Mouse (Mus musculus): ENCODE measurements around the gene Itm2b. TPM values are rescaled to one million over a fixed set of nuclear protein-coding genes. Genes with fewer than 3 reads are reported as not detected.

Itm2b gene
- polyA plus RNA-seq, 1 experiment from 2014 or later = 968 TPM

DNA sequence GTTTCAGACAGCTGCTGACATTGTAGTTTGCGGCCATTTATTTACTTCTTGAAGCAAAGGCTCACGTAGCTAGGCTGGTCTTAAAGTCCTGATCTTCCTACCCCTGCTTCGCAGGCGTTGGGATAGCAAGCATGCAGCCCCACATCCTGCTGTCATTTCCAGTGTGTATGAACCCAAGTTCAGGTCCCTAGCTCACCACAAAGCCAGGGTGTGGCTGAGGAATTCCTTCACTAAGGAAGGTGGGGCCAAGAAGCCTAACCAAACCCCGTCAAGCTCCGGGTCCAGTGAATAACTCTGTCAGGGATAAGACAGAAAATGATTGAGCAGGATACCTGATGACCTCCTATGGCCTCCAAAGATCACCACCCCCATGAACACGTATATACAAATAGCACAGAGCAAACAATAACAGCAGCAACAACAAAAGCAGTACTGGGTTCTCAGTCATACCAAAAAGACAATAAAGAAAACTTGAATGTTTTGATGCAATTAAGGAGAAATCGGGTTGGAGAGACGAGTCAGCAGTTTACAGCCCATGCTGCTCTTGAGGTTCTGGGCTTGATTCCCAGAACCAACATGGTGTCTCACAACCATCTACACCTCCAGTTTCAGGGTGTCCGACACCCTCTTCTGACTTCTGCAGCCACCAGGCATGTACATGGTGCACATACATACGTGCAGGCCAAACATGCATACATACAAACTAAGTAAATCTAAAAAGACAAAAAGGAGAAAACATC lies 17.4 kb upstream of the Itm2b start:
- Histone ChIP-seq H3K4me1 (ENCODE audit: control insufficient read depth, insufficient read depth, low read length) (0 out of 2 replicates have a peak, but pooled peaks cover 5% of the 10 kb centered on the region), H3K27me3 (replicated peaks; ENCODE audit: control insufficient read depth, insufficient read depth, low read length) (no peaks in the 10 kb centered on the region), H3K27ac (replicated peaks; ENCODE audit: low read depth, low read length) (no peak overlapping the region), H3K4me2 (ENCODE audit: low read depth, low read length) (no peak overlapping the region), H3K4me3 (ENCODE audit: low read depth, low read length) (no peak overlapping the region), H3K36me3 (ENCODE audit: control insufficient read depth, insufficient read depth, low read length) (no peaks in the 10 kb centered on the region), H3K9ac (ENCODE audit: low read depth, low read length) (no peak overlapping the region), H3K9me3 (ENCODE audit: control insufficient read depth, low read length) (no peaks in the 10 kb centered on the region)
- ATAC-seq (ENCODE audit: low read depth) (no peak), DNase-seq (ENCODE audit: low spot score) (no peak)
- WGBS = 70% methylated on average over 11 of the region's 11 CpGs

DNA sequence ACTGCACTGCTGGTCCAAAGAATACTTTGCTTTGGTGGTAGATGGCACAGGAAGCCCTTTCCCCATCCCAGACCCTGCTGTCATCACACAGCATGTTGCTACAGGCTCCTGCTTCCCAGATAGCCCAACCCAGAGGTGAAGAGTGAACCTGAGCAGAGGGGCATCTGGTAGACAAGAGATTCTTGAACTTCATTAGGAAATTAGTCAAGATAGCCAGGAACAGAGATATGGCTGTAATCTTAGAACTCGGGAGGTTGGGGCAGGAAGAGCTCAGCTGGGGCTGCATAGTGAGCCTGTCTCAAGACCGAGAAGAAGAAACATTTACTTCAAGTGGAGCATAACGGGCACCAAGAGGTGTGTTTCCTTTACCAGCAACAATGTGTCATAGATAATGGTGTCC lies 16.3 kb upstream of the Itm2b start:
- no peak for ATAC-seq (ENCODE audit: low read depth)
- Histone ChIP-seq H3K4me3 (ENCODE audit: low read depth, low read length) (no peak overlapping the region), H3K9ac (ENCODE audit: low read depth, low read length) (no peak overlapping the region), H3K36me3 (ENCODE audit: control insufficient read depth, insufficient read depth, low read length) (no peaks in the 10 kb centered on the region), H3K27ac (replicated peaks; ENCODE audit: low read depth, low read length) (no peak overlapping the region), H3K9me3 (ENCODE audit: control insufficient read depth, low read length) (no peaks in the 10 kb centered on the region), H3K4me1 (ENCODE audit: control insufficient read depth, insufficient read depth, low read length) (0 out of 2 replicates have a peak, but pooled peaks cover 5% of the 10 kb centered on the region), H3K27me3 (replicated peaks; ENCODE audit: control insufficient read depth, insufficient read depth, low read length) (no peaks in the 10 kb centered on the region), H3K4me2 (ENCODE audit: low read depth, low read length) (no peak overlapping the region)
- WGBS = 50% methylated on average over 3 of the region's 3 CpGs
- no peak for DNase-seq (ENCODE audit: low spot score)

DNA sequence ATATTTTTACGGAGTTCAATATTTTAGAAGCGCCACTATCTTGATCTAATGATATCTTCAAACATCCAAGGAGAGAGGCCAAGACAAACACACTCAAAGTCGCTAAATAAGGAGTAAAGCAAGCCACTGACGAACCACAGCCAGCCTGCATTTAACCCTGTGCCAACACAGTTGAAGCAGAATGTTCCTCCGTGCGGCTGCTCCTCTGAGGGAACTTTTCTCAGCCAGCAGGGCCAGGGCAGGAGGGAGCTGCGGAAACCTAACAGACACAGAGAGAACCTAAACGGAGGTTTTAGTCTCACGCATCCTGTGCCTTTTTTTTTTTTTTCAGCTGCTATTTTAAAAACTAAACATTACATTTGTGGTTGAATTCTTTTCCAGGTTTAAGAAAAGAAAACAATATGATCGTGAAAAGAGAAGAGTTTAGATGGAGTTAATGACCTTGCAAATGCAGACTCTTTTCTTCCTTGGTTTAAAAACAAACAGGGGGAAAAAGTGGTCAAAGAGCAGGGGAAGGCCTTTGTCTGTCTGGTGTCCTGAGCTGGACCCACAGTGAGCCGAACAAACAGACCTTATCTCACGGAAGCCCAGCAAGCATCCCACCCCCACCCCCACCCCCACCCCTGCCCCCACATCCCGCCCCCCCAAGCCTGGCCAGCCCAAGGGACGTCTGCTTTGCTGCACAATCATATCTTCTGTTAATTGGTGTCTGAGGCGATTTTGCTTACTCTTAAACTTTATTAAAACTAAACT lies 15.0 kb upstream of the Itm2b start:
- DNase-seq (ENCODE audit: low spot score) = peak; percentile 67
- ATAC-seq (ENCODE audit: low read depth) = 0 out of 2 replicates have a peak, but pooled peaks have one; percentile 41
- 22% methylated on average over 15 of the region's 15 CpGs for WGBS
- Histone ChIP-seq H3K9ac (ENCODE audit: low read depth, low read length) (no peak overlapping the region), H3K36me3 (ENCODE audit: control insufficient read depth, insufficient read depth, low read length) (no peaks in the 10 kb centered on the region), H3K4me3 (ENCODE audit: low read depth, low read length) (no peak overlapping the region), H3K4me2 (ENCODE audit: low read depth, low read length) (no peak overlapping the region), H3K4me1 (ENCODE audit: control insufficient read depth, insufficient read depth, low read length) (0 out of 2 replicates have a peak, but pooled peaks cover 5% of the 10 kb centered on the region), H3K9me3 (ENCODE audit: control insufficient read depth, low read length) (no peaks in the 10 kb centered on the region), H3K27ac (replicated peaks; ENCODE audit: low read depth, low read length) (no peak overlapping the region), H3K27me3 (replicated peaks; ENCODE audit: control insufficient read depth, insufficient read depth, low read length) (no peaks in the 10 kb centered on the region)

DNA sequence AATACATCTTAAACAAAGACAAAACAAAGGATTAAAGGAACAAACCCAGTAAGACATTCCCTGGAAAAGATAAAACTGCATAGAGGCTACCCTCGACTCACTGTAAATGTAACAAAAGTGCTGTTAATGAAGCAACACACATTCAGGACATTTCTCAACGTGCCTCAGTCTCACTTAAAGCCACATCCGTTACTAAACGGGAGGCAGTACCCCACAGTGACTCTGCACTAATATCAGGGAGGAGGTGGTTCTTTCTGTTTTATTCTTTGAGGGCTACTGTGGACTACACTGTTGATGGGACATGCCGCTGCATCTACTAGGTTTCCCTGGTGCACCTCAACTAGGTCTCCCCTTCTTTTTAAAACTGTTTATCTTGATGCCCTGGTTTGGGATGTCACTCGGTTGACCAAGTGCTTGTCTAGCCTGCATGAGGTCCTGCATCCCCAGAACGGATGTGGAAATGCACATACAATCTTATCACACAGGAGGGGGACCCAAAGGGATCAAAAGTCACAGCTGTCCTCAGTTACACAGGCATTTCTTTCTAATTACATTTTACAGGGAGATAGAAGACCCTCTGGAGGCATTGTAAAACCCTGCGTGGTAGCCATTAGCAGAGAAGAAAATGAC lies 13.4 kb upstream of the Itm2b start:
- Histone ChIP-seq H3K36me3 (ENCODE audit: control insufficient read depth, insufficient read depth, low read length) (no peaks in the 10 kb centered on the region), H3K4me1 (ENCODE audit: control insufficient read depth, insufficient read depth, low read length) (0 out of 2 replicates have a peak, but pooled peaks cover 5% of the 10 kb centered on the region), H3K9ac (ENCODE audit: low read depth, low read length) (no peak overlapping the region), H3K4me3 (ENCODE audit: low read depth, low read length) (no peak overlapping the region), H3K27ac (replicated peaks; ENCODE audit: low read depth, low read length) (no peak overlapping the region), H3K4me2 (ENCODE audit: low read depth, low read length) (no peak overlapping the region), H3K27me3 (replicated peaks; ENCODE audit: control insufficient read depth, insufficient read depth, low read length) (no peaks in the 10 kb centered on the region), H3K9me3 (ENCODE audit: control insufficient read depth, low read length) (no peaks in the 10 kb centered on the region)
- ATAC-seq (ENCODE audit: low read depth) = no peak
- WGBS = 49% methylated on average over 8 of the region's 8 CpGs
- no peak for DNase-seq (ENCODE audit: low spot score)

DNA sequence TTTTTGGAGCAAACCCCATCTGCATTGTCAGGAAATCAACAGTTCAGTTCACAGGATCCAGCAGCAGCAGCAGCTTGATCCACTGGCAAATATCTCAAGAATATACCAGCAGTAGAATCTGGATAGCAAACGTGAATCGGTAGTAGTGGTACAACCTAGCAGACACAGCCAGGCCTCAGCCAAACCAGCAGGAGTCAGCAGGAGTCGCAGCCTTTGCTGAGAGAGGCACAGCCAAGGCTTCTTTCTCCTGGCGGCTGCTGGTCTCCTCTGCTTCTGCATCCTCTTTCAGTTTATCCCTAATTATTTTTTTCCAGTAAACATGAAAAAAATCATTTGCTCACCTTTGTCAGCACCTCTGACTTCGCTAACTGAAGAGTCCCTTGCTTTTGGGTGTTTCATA lies 10.7 kb upstream of the Itm2b start:
- no peak overlapping the region for H3K4me2 ChIP-seq (ENCODE audit: low read depth, low read length)
- H3K4me3 ChIP-seq (ENCODE audit: low read depth, low read length) = no peak overlapping the region
- 0 out of 2 replicates have a peak, but pooled peaks cover 5% of the 10 kb centered on the region for H3K4me1 ChIP-seq (ENCODE audit: control insufficient read depth, insufficient read depth, low read length)
- H3K27me3 ChIP-seq (replicated peaks; ENCODE audit: control insufficient read depth, insufficient read depth, low read length) = no peaks in the 10 kb centered on the region
- H3K36me3 ChIP-seq (ENCODE audit: control insufficient read depth, insufficient read depth, low read length) = no peaks in the 10 kb centered on the region
- 56% methylated on average over 5 of the region's 5 CpGs for WGBS
- no peak overlapping the region for H3K27ac ChIP-seq (replicated peaks; ENCODE audit: low read depth, low read length)
- H3K9me3 ChIP-seq (ENCODE audit: control insufficient read depth, low read length) = no peaks in the 10 kb centered on the region
- no peak overlapping the region for H3K9ac ChIP-seq (ENCODE audit: low read depth, low read length)
- DNase-seq (ENCODE audit: low spot score) (no peak), ATAC-seq (ENCODE audit: low read depth) (no peak)

DNA sequence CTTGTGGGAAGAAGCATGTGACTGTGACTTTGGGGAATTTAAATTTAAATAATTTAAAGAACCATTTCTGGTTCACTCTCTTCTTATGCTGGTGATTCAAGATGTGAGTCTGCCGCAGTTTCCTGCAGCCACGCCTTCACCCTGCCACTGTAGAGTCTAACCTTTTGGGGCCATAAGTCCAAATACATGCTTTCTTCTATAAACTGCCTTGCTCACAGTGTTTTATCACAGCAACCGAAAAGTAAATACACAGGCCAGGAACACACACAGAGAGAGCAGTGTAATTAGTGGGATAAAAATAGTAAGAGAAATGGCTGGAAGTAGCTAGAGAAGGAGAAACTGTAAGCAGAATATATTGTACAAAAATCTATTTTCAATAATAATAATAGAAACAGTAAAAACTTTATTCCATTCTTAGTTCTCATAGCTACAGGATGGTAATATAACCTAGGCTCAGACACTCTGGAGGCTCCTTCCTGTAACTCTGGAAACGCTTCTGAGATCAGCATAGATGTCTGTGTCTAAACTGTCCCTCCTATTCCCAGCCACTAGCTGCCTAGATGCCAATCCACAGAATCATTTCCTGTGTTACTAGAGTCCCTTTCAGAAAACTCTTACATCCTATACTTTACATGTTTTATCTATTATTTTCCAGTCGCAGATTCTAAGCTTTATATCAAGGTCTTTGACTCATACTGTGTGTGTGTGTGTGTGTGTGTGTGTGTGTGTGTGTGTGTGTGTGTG lies 9.3 kb upstream of the Itm2b start:
- no peaks in the 10 kb centered on the region for H3K9me3 ChIP-seq (ENCODE audit: control insufficient read depth, low read length)
- 65% methylated on average over 5 of the region's 5 CpGs for WGBS

DNA sequence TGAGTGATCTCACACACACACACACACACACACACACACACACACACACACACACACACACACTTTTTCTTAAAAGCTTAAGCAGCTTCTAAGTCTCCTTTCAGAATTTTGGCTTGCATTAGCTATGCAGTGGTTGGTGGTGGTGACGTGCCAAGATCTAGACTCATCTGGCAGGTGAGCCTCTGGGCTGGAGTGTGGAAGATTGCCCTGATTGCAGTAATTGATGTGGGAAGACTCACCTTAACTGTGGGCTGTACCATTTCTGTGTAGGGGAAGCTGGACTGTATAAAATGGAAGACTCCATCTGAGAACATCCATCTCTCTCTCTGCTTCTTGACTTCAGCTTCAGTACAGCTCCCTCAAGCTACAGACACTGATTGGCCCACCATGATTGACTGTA lies 6.4 kb upstream of the Itm2b start:
- Histone ChIP-seq H3K4me2 (ENCODE audit: low read depth, low read length) (no peak overlapping the region), H3K4me1 (ENCODE audit: control insufficient read depth, insufficient read depth, low read length) (peaks cover 5% of the 10 kb centered on the region; the same call in 1 of the 2 replicates), H3K27ac (replicated peaks; ENCODE audit: low read depth, low read length) (no peak overlapping the region), H3K9me3 (ENCODE audit: control insufficient read depth, low read length) (no peaks in the 10 kb centered on the region), H3K4me3 (ENCODE audit: low read depth, low read length) (no peak overlapping the region), H3K9ac (ENCODE audit: low read depth, low read length) (no peak overlapping the region), H3K27me3 (replicated peaks; ENCODE audit: control insufficient read depth, insufficient read depth, low read length) (no peaks in the 10 kb centered on the region), H3K36me3 (ENCODE audit: control insufficient read depth, insufficient read depth, low read length) (no peaks in the 10 kb centered on the region)
- ATAC-seq (ENCODE audit: low read depth) (no peak), DNase-seq (ENCODE audit: low spot score) (peak; percentile 40)
- 81% methylated on average over 1 of the region's 1 CpGs for WGBS

More for the DNA sequence above, 9.3 kb upstream of the Itm2b start:
- no peaks in the 10 kb centered on the region for H3K4me1 ChIP-seq (ENCODE audit: control insufficient read depth, insufficient read depth, low read length)
- ATAC-seq (ENCODE audit: low read depth) (no peak), DNase-seq (ENCODE audit: low spot score) (no peak)
- H3K27ac ChIP-seq (replicated peaks; ENCODE audit: low read depth, low read length) = 0 out of 2 replicates have a peak overlapping the region, but pooled peaks have one; percentile 10
- H3K4me3 ChIP-seq (ENCODE audit: low read depth, low read length) = no peak overlapping the region
- H3K9ac ChIP-seq (ENCODE audit: low read depth, low read length) = no peak overlapping the region
- no peaks in the 10 kb centered on the region for H3K27me3 ChIP-seq (replicated peaks; ENCODE audit: control insufficient read depth, insufficient read depth, low read length)
- no peak overlapping the region for H3K4me2 ChIP-seq (ENCODE audit: low read depth, low read length)
- H3K36me3 ChIP-seq (ENCODE audit: control insufficient read depth, insufficient read depth, low read length) = no peaks in the 10 kb centered on the region

DNA sequence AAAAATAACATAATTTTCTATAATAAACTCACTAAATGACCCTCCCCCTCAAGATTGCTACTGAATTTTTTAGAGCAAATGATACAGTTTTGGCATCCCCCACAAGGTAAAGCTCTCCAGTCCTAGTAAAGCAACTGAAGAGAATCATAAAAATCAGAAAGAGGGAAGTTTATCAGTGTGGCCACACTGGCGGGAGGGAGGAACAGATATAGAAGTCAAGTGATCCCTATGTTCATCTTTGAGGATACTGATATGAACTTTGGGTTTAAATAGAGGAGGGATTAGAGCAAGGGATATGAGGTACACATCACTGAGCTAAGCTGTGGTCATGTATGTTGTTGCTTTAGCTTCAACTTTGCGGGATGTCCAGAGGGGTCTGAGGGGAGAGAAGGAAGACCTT lies 5.1 kb upstream of the Itm2b start:
- Histone ChIP-seq H3K27ac (replicated peaks; ENCODE audit: low read depth, low read length) (no peak overlapping the region), H3K36me3 (ENCODE audit: control insufficient read depth, insufficient read depth, low read length) (no peaks in the 10 kb centered on the region), H3K9ac (ENCODE audit: low read depth, low read length) (no peak overlapping the region), H3K4me2 (ENCODE audit: low read depth, low read length) (no peak overlapping the region), H3K4me3 (ENCODE audit: low read depth, low read length) (no peak overlapping the region), H3K4me1 (ENCODE audit: control insufficient read depth, insufficient read depth, low read length) (peaks cover 10% of the 10 kb centered on the region), H3K27me3 (replicated peaks; ENCODE audit: control insufficient read depth, insufficient read depth, low read length) (no peaks in the 10 kb centered on the region), H3K9me3 (ENCODE audit: control insufficient read depth, low read length) (no peaks in the 10 kb centered on the region)
- WGBS = 94% methylated on average over 2 of the region's 2 CpGs
- ATAC-seq (ENCODE audit: low read depth) (no peak), DNase-seq (ENCODE audit: low spot score) (no peak)

Measured in embryonic facial prominence, embryonic 14.5 days (tissue).